Mouse (Mus musculus) layer of hippocampus, adult 18-20 months (tissue): ENCODE results near the gene Macrod2. TPM values are rescaled to one million over a fixed set of nuclear protein-coding genes. Genes with fewer than 3 reads are reported as not detected.
"Not testable (repeated sequence)": the region's sequence is repeated elsewhere in the genome, so short reads cannot be mapped to it uniquely, and the experiment has no call there.

Experiments
- DNase-seq, 2 experiments: peaks; one replicate each; pipeline ENCODE4 v3.0.0; 2022; ENCODE audit warnings: low spot score in 2 of 2
- total RNA-seq, 2 experiments: library from RNA; stranded (reverse); gene quantifications; 2 replicates each; pipeline ENCODE4 v1.2.3; 2021

Macrod2 gene
- total RNA-seq, 2 experiments from 2014 or later: 48.7 to 52.0 TPM

DNA sequence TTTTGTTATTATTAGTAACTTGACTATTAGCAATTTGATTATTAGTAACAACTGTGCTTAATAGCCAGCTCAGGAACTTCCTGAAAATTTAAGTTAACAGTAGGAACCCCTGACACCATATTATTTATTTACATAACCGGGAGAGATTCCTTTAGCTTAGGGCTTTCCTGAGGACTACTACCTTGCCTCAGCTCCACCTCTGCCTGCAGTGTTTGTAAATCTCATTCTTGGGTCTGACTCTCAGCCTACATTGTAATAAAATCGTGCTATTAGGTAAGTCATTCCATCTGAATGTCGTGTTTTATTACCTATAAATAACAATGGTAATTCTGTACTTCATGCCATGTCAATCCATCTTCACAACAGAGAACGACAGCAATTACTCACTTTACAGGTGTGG is 297.4 kb downstream of the Macrod2 start:
- no peak for DNase-seq

DNA sequence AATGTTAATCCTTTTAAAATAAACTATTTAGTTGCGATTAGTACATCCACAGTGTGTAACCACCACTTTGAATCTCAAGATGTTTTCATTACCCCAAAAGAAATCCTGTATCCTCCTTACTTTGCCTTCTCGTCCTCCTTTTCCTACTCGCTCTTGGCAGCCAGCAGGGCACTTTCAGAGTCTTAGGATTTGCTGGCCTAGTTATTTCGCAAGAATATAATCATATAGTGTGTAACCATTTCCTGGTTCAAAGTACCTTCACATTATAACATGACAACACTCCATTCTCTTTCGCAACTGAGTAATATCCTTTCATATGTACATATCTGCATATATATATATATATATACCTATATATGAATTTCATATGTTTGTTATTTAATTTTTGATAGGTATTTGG is 298.7 kb downstream of the Macrod2 start:
- DNase-seq: no peak

DNA sequence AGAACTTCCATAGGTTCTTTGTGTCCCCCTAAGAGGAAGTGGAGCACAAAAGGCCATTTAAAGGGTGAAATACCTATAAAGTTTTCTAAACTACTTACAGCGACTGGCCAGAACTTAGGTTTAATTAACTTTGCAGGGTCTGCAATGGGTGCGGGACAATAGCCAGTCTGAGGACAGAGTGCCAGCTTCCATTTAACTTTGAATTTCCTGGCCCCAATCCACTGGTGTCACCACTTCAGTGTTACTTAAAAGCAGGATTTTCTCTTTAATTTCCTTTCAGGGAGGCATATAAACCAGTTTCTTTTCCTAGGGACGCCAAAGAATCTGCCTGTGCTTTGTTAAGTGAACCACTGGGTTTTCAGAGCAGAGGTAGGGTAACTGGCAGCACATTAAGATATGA is 303.5 kb downstream of the Macrod2 start:
- DNase-seq: no peak

DNA sequence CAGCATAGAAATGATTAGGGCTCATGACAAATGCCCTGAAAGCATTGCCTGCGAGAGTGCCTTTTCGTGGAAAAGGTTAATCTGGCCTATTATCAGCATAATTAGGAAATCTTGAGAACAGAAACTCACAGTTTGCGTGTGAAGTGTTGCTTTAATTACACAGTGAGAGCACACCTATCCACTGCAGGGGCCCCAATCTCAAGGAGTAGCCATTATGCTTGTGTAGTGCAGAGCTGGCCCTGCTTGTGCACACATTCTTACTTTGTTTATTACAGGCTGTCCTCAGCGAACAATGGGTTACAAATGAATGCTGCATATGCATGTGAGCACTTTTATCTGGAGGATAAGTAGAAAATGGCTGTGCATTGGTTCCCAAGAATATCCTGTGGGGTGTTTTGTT is 308.3 kb downstream of the Macrod2 start:
- no peak for DNase-seq

- DNase-seq: no peak
Observed at GRCm38 (mm10) chr2:140704146-140704545, 309.0 kb downstream of the Macrod2 start.

GRCm38 (mm10) chr2:140705278-140705677 is 310.2 kb downstream of the Macrod2 start:
- no peak for DNase-seq

DNA sequence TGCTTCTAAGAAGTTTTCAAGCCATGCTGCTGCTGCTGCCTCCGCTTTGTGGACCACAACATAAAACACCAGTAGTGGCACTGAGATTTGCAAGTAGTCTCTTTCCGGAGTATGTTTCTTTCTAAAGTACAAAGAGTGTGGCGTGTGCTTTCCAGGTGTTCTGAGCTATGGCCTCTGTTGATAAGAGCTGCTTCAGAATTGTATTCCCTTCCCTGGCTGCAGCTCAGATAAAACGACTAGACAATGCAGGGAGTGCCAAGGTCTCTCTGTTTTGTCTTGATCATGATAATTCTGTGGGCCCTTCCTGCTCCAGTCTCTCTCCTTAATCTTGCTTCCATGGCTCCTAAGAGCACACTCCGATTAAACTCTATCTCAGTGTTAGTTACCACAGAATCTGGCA is 312.4 kb downstream of the Macrod2 start:
- no peak for DNase-seq

DNA sequence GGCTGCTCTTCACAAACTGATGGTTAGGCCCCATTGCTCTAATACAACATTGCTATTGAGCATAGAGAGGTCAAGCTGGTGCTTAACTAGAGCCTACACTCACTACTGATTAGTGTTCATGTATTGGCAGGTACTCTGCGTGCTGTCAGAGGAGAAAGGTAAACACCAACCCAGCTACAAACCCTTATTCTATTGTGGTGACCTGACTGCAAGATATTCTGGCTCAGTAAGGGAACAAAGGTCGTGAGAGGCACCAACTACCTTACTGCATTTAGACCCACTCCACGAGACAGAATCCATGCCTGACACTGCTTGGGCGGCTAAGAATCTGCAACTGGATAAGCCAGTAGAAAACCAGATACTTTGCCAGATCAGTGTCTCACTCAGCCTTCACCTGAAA is 320.7 kb downstream of the Macrod2 start:
- DNase-seq: no peak

GRCm38 (mm10) chr2:140717407-140717806 is 322.3 kb downstream of the Macrod2 start:
- DNase-seq: no peak

- no peak for DNase-seq
Observed at GRCm38 (mm10) chr2:140732616-140733183, 337.6 kb downstream of the Macrod2 start.

DNA sequence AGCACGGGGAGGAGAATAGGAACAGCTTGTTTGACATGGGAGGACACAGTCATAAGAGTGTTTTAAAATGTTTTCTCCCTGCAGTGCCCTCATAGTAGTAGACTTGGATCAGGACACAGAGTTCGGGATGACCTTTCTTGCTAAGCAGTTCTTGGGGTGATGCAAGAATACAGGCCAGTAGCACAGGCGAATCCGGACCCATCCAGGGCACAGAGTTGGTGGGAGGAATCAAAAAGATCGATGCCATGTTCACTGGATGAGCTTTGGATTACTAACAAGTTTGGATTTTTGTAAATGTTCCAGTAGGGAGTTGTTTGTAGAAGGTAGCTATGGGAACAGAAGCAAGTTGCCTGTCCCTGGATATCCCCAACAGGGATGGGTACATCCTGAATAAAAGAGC is 345.4 kb downstream of the Macrod2 start:
- DNase-seq: no peak

GRCm38 (mm10) chr2:140742954-140743353 is 347.8 kb downstream of the Macrod2 start:
- not testable (repeated sequence) for DNase-seq

GRCm38 (mm10) chr2:140758881-140759280 is 363.8 kb downstream of the Macrod2 start:
- no peak for DNase-seq

DNA sequence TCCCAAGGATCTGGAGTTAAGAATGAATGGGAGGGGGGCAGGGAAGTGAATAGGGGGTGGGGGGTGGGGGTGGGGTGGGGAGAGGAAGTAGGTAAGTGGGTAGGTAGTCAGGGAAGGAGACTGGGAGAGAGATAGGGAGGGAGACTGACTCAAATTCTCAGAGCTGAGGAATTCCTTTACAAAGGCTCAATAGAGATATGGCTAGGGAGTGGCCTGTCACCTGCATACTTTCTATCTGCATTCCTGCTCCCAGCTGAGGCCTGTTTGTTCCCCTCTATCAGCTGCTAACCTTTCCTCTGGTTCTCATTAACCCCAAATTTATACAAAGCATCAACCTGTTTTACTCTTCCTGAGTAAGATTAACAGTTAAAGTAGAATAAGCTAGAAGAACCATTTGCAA is 364.6 kb downstream of the Macrod2 start:
- no peak for DNase-seq

- no peak for DNase-seq
Observed at GRCm38 (mm10) chr2:140760137-140760536, 365.0 kb downstream of the Macrod2 start.

- no peak for DNase-seq
Observed at GRCm38 (mm10) chr2:140763076-140763891, 368.2 kb downstream of the Macrod2 start.

- no peak for DNase-seq
Observed at GRCm38 (mm10) chr2:140769473-140769872, 374.4 kb downstream of the Macrod2 start.

GRCm38 (mm10) chr2:140772825-140773224 is 377.7 kb downstream of the Macrod2 start:
- DNase-seq: no peak

DNA sequence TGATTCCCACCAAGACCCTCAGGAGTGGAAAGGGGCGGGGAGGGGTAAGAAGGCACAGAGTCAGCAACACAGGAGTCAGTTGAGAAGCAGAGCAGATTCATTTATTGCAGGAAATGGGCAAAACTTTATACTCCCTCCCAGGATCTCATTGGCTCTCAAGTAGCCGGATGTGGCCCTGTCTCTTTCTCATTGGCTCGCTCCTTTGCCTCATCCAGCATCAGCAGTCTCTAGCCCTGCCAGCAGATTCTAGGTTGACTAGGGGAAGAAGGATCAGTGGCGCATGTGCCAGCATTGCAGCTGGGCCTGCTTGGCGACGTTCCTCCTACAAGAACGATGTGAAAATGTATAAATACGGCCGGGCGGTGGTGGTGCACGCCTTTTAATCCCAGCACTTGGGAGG is 378.3 kb downstream of the Macrod2 start:
- no peak for DNase-seq

GRCm38 (mm10) chr2:140774808-140775370 is 379.8 kb downstream of the Macrod2 start:
- no peak for DNase-seq

GRCm38 (mm10) chr2:140775448-140776101 is 380.5 kb downstream of the Macrod2 start:
- no peak for DNase-seq

- no peak for DNase-seq
Observed at GRCm38 (mm10) chr2:140778212-140778611, 383.1 kb downstream of the Macrod2 start.
